Mouse (Mus musculus): ENCODE measurements around the gene Frmd4a. TPM values are rescaled to one million over a fixed set of nuclear protein-coding genes. Genes with fewer than 3 reads are reported as not detected.

The Frmd4a gene
- total and polyA plus RNA-seq, 3 experiments = 10.4 to 21.0 (median 20.0) TPM

- 0 out of 2 replicates have a peak, but pooled peaks cover 1% of the 10 kb centered on the region for H3K79me2 ChIP-seq (replicated peaks; ENCODE audit: control insufficient read depth, insufficient read depth, low read length)
- H3K36me3 ChIP-seq (ENCODE audit: control insufficient read depth, insufficient read depth, low read length) = no peaks in the 10 kb centered on the region; the same call in 1 of the 2 replicates
- no peaks in the 10 kb centered on the region for H3K27me3 ChIP-seq (ENCODE audit: control insufficient read depth, insufficient read depth, low read length)
- no peak overlapping the region for H3K4me3 ChIP-seq
- no peak overlapping the region for H3K27ac ChIP-seq
- WGBS = 84% methylated on average over 4 of the region's 4 CpGs
- intact Hi-C loops (cut with DNase I) = loop anchor here (5.0 kb wide), 1 partner anchor 44 kb away; no protein-coding TSS in a partner anchor
- TF ChIP-seq EP300 (IDR thresholded peaks at IDR 0.05; ENCODE audit: insufficient read depth, low read depth, low read length) (no peak), POLR2A (IDR thresholded peaks at IDR 0.05; ENCODE audit: insufficient read depth, low read depth, low read length) (no peak), CTCF (IDR thresholded peaks at IDR 0.05) (no peak)
- no peak overlapping the region for H3K9ac ChIP-seq (ENCODE audit: low read depth, low read length)
- peaks cover 7% of the 10 kb centered on the region for H3K4me1 ChIP-seq (ENCODE audit: control insufficient read depth, insufficient read depth, low read length)
- DNase-seq = no peak
Measured at GRCm38 (mm10) chr2:4393046-4393445, 375.5 kb downstream of the Frmd4a start.

DNA sequence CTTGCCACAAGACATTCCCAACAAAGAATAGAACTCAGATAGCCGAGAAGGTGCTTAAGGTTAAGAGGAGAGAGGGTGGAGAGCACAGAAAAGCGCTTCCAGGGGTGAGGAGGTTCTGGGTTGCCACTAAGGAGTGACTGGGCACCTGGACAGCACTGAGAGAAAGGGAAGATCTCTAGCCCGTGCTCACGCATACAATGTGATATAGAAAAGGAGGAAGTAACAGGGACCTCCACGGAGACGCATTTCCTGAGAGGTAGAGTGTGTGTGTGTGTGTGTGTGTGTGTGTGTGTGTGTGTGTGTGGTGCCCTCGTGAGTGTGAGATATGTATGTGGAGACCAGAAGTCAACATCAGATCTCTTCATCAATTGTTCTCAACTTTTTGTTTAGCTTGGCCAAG lies 377.1 kb downstream of the Frmd4a start:
- DNase-seq = no peak
- Histone ChIP-seq H3K9ac (ENCODE audit: low read depth, low read length) (no peak overlapping the region), H3K4me1 (ENCODE audit: control insufficient read depth, insufficient read depth, low read length) (peaks cover 7% of the 10 kb centered on the region), H3K27ac (no peak overlapping the region), H3K36me3 (ENCODE audit: control insufficient read depth, insufficient read depth, low read length) (no peaks in the 10 kb centered on the region; the same call in 1 of the 2 replicates), H3K27me3 (ENCODE audit: control insufficient read depth, insufficient read depth, low read length) (no peaks in the 10 kb centered on the region), H3K79me2 (replicated peaks; ENCODE audit: control insufficient read depth, insufficient read depth, low read length) (0 out of 2 replicates have a peak, but pooled peaks cover 1% of the 10 kb centered on the region), H3K4me3 (no peak overlapping the region)
- TF ChIP-seq POLR2A (IDR thresholded peaks at IDR 0.05; ENCODE audit: insufficient read depth, low read depth, low read length) = no peak
- no peak for TF ChIP-seq EP300 (IDR thresholded peaks at IDR 0.05; ENCODE audit: insufficient read depth, low read depth, low read length)
- no peak for TF ChIP-seq CTCF (IDR thresholded peaks at IDR 0.05)
- 72% methylated on average over 7 of the region's 7 CpGs for WGBS
- intact Hi-C loops (cut with DNase I) = loop anchor here (5.0 kb wide), 2 partner anchors 43 to 172 kb away; no protein-coding TSS in a partner anchor

- H3K79me2 ChIP-seq (replicated peaks; ENCODE audit: control insufficient read depth, insufficient read depth, low read length) = no peaks in the 10 kb centered on the region
- no peak for DNase-seq
- 78% methylated on average over 1 of the region's 1 CpGs for WGBS
- H3K27ac ChIP-seq = no peak overlapping the region
- no peaks in the 10 kb centered on the region for H3K27me3 ChIP-seq (ENCODE audit: control insufficient read depth, insufficient read depth, low read length)
- no peak for TF ChIP-seq EP300 (IDR thresholded peaks at IDR 0.05; ENCODE audit: insufficient read depth, low read depth, low read length)
- TF ChIP-seq CTCF (IDR thresholded peaks at IDR 0.05) = no peak
- TF ChIP-seq POLR2A (IDR thresholded peaks at IDR 0.05; ENCODE audit: insufficient read depth, low read depth, low read length) = no peak
- H3K9ac ChIP-seq (ENCODE audit: low read depth, low read length) = no peak overlapping the region
- 0 out of 2 replicates have a peak, but pooled peaks cover 2% of the 10 kb centered on the region for H3K4me1 ChIP-seq (ENCODE audit: control insufficient read depth, insufficient read depth, low read length)
- intact Hi-C loops (cut with DNase I) = loop anchor here (5.0 kb wide), 2 partner anchors 73 to 177 kb away; no protein-coding TSS in a partner anchor
- no peaks in the 10 kb centered on the region; the same call in 1 of the 2 replicates for H3K36me3 ChIP-seq (ENCODE audit: control insufficient read depth, insufficient read depth, low read length)
- no peak overlapping the region for H3K4me3 ChIP-seq
Measured at GRCm38 (mm10) chr2:4399721-4400120, 382.2 kb downstream of the Frmd4a start.

- H3K36me3 ChIP-seq (ENCODE audit: control insufficient read depth, insufficient read depth, low read length) = no peaks in the 10 kb centered on the region; the same call in 1 of the 2 replicates
- 0 out of 2 replicates have a peak, but pooled peaks cover 1% of the 10 kb centered on the region for H3K79me2 ChIP-seq (replicated peaks; ENCODE audit: control insufficient read depth, insufficient read depth, low read length)
- 2% methylated on average over 59 of the region's 74 CpGs for WGBS
- peak overlapping the region; percentile 92 for H3K9ac ChIP-seq (ENCODE audit: low read depth, low read length)
- intact Hi-C loops (cut with DNase I) = loop anchor here (5.0 kb wide), 1 partner anchor 71 kb away; no protein-coding TSS in a partner anchor
- 0 out of 2 replicates have a peak, but pooled peaks cover 2% of the 10 kb centered on the region for H3K4me1 ChIP-seq (ENCODE audit: control insufficient read depth, insufficient read depth, low read length)
- peak; percentile 76 to 78 for DNase-seq
- no peaks in the 10 kb centered on the region for H3K27me3 ChIP-seq (ENCODE audit: control insufficient read depth, insufficient read depth, low read length)
- H3K27ac ChIP-seq = peak overlapping the region; percentile 83
- H3K4me3 ChIP-seq = peak overlapping the region; percentile 73
- TF ChIP-seq CTCF (IDR thresholded peaks at IDR 0.05) (no peak), EP300 (IDR thresholded peaks at IDR 0.05; ENCODE audit: insufficient read depth, low read depth, low read length) (no peak), POLR2A (IDR thresholded peaks at IDR 0.05; ENCODE audit: insufficient read depth, low read depth, low read length) (no peak)
Measured at GRCm38 (mm10) chr2:4400771-4401596, 383.5 kb downstream of the Frmd4a start.

DNA sequence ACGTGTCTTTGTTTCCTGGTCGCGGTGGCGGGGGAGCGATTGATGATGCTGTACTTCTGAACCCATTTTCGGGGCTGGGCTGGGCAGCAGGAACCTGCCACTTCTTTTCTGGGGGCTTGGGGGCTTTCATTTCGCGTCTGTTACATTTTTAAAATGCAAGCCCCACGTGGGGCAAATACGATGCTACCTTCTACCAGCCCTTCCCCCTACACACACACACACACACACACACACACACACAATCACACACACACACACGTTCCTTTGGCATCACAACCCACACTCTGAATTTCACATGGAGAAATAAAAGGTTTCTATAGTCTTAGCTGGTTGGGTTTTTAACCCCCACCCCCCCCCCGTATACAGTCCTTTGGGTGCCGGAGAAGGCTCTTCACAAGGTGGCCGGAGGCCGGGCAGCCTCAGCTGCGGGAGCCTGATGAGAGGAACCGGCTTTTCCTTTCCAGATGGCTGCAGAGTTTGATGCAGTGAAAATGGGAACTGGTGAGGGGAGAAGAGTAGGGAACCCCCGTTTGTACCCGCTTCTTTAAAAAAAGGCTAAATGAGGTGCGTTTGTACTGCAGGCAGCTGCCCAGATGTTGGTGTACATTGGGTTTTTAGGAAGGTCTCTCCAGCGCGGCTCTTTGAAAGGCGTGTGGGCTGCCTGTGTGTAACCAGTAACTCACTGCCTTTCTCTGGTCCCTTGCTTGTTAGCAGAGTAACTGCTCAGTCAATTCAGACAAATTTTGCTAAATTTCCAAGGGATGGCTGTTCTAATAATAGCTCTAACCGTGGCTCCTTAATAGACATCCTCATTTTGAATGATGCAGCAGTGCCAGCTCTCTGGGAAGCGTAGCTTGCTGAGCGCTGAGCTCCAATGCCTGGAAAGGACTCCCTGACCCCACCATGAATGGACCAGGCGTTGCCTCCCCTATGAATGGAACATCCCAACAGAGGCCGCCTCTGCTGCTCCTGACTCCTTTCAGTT lies 384.4 kb downstream of the Frmd4a start:
- TF ChIP-seq CTCF (IDR thresholded peaks at IDR 0.05) (no peak), EP300 (IDR thresholded peaks at IDR 0.05; ENCODE audit: insufficient read depth, low read depth, low read length) (no peak), POLR2A (IDR thresholded peaks at IDR 0.05; ENCODE audit: insufficient read depth, low read depth, low read length) (no peak)
- intact Hi-C loops (cut with DNase I) = loop anchor here (2.0 to 5.0 kb wide), 2 partner anchors 70 to 91 kb away; no protein-coding TSS in a partner anchor
- no peaks in the 10 kb centered on the region for H3K27me3 ChIP-seq (ENCODE audit: control insufficient read depth, insufficient read depth, low read length)
- H3K4me3 ChIP-seq = peak overlapping the region; percentile 73
- no peaks in the 10 kb centered on the region; the same call in 1 of the 2 replicates for H3K36me3 ChIP-seq (ENCODE audit: control insufficient read depth, insufficient read depth, low read length)
- H3K4me1 ChIP-seq (ENCODE audit: control insufficient read depth, insufficient read depth, low read length) = 0 out of 2 replicates have a peak, but pooled peaks cover 2% of the 10 kb centered on the region
- 0 out of 2 replicates have a peak, but pooled peaks cover 1% of the 10 kb centered on the region for H3K79me2 ChIP-seq (replicated peaks; ENCODE audit: control insufficient read depth, insufficient read depth, low read length)
- 2% methylated on average over 28 of the region's 28 CpGs for WGBS
- peak overlapping the region; percentile 83 for H3K27ac ChIP-seq
- H3K9ac ChIP-seq (ENCODE audit: low read depth, low read length) = peak overlapping the region; percentile 92
- DNase-seq = peak; percentile 37 to 45
